Mouse (Mus musculus) kidney, postnatal 25 days (tissue): ENCODE measurements around the gene Kank3.
A peak's percentile ranks its signal among the peaks of the same experiment; 100 is the strongest.
"Not testable (repeated sequence)": the region's sequence is repeated elsewhere in the genome, so short reads cannot be mapped to it uniquely, and the experiment has no call there.

ENCODE experiments used
- DNase-seq, 2 experiments: peaks; one replicate each; pipeline ENCODE4 v3.0.0; 2021; ENCODE audit warnings: mixed read lengths in 2 of 2

Kank3 gene

DNA sequence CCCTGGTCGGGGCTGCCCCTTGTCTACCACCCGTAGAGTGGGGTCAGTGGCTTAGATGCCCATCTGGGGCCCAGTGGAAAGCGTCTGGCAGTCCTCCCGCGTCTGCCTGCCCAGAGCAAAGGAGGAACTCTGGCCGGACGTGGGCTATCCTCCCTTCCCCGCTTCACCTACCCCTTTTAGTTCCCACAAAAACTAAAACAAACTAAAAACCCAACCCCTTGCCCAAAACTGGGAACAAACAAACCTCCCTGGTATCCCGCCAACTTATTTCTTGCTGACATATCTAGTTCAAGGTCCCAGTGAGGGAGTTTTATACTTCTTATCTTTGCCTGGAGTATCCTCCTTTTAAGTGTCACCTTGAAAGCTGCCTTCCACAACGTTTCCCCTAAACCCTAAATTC is 2.1 kb upstream of the Kank3 start:
- DNase-seq, result peak in 1 of 2 experiments; percentile 44

DNA sequence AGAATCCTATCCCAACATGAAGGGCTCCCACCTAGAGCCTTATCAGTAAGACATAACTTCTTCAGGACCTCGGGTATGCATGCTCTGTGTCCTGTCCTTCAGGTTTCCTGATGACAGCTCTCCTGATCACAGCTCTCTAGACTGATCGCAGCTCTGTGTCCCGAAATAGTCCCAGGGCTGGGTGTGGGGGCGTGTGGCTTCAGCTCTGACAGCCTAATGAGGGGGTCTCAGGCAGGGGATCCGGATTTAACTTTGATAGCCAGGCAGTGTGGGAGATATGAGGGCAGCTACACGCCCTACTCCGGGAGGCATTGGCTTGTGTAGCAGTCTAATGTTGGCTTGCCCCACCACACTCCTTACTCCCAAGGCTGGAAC is 810 bp downstream of the Kank3 start:
- DNase-seq, result no peak

DNA sequence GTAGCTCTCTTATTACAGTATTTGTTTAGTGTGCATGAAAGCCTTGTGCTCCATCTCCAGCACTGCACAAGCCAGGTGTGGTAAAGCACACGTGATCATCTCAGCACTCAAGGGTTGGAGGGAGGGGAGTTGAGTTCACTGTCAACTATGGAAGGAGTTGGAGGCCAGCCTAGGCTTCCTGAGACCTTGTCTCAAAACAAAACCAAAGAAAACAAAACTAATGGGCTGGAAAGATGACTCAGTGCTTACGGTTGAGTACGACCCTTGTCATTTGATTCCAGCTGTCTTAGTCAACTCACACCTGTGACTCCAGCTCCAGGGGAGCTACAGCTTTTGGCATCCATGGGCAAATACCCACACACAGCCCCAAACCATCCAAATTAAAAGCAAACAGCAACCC is 2.2 kb downstream of the Kank3 start:
- peak; percentile 37 to 68 for DNase-seq

GRCm38 (mm10) chr17:33812990-33813389 is 2.7 kb downstream of the Kank3 start:
- DNase-seq, result peak; percentile 68 to 90

GRCm38 (mm10) chr17:33815399-33815798 is 5.1 kb downstream of the Kank3 start:
- no peak for DNase-seq

GRCm38 (mm10) chr17:33816612-33817011 is 6.3 kb downstream of the Kank3 start:
- no peak for DNase-seq

- peak; percentile 89 to 96 for DNase-seq
Observed at GRCm38 (mm10) chr17:33817184-33817968, 7.1 kb downstream of the Kank3 start.

- DNase-seq, result peak in 1 of 2 experiments; percentile 64
Observed at GRCm38 (mm10) chr17:33817969-33818643, 7.8 kb downstream of the Kank3 start.

GRCm38 (mm10) chr17:33822436-33822959 is 12.2 kb downstream of the Kank3 start:
- no peak for DNase-seq

DNA sequence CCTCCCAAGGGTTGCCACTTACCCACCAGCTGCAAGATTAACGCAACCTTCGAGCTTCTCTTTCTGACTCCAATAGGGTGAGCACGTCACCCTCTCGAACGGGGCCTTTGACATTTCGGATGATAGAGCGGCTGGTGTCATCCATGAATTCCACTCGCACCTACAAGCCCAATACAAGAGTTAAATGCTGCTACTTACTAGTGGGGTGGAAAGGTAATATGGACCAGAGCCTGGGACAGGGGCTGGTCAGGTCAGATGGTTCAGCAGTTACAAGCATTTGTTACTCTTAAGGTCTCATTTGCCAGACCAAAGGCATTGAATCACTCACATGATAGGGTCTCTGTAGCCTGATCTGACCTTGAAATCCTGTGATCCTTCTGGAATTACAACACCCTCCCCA is 12.9 kb downstream of the Kank3 start:
- not testable (repeated sequence) for DNase-seq

DNA sequence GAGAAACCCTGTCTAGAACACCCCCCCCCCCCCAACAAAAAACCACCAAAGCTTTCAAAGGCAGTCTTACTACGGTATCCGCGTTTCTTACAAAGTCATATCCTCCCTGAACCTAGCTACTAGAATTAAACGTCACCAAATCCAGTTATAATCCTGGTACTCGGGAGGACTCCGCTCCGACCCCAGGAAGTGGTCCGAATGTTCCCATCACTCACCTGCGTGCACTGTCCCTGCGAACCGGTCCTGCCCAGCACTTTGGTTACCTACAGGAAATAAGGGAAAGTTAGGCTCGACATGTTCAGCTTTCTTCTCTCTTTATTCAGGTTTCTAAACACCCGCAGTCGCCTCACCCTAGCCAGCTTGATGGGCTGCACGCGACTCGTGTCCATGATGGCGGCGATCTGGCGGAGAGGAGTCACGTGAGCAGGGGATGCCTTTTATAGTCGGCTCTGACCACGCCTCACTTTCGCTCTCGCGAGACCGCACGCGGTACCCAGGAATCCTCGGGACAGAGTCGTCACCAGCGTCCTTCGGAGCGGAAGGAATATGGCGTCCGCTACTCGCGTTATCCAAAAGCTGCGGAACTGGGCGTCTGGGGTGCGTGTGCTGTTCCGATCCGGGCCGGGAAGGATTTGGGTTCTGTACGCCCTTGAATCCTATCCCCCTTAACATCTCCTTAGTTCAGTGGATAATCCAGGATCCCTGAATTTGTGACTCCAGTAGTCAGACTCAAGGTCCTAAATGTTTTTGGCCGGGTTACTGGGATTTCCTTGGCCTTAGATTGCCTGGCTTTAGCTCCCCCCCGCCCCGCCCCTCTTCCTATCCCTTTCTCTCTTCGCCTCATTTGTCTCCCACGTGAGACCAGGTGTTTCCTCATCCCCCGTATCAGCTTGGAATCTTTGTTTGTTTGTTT is 14.0 kb downstream of the Kank3 start, which contains the start of the genes Rps28 and Ndufa7:
Gene Rps28 (minus strand): TSS at position 479 of the 913 bp plus-strand sequence.
Gene Ndufa7 (plus strand): TSS at position 489 of the 913 bp plus-strand sequence.
- DNase-seq, result peak; percentile 98

- not testable (repeated sequence) for DNase-seq
Observed at GRCm38 (mm10) chr17:33824997-33825330, 14.6 kb downstream of the Kank3 start.

GRCm38 (mm10) chr17:33825462-33825861 is 15.1 kb downstream of the Kank3 start:
- no peak for DNase-seq

GRCm38 (mm10) chr17:33826850-33827249 is 16.5 kb downstream of the Kank3 start:
- DNase-seq, result peak; percentile 77 to 81

DNA sequence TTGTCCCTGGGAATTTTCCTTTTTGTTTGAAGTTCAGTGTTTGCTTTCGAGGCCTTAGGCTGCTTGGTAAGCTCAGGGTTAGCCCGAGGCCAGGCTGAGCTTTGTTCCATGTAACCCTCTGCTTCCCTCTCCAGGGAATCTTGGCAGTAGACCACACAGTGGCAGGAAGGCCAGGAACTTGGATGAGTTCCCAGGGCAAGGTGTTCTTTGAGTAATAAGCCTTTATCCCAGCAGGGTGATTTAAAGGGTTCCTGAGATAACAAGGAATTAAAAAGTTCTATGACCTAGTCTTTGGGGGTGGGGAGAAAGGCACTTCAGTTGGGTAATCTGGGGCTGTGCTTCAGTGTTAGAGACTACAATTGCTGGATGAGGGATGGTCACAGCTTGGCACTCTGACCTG is 18.6 kb downstream of the Kank3 start:
- peak; percentile 90 to 94 for DNase-seq

DNA sequence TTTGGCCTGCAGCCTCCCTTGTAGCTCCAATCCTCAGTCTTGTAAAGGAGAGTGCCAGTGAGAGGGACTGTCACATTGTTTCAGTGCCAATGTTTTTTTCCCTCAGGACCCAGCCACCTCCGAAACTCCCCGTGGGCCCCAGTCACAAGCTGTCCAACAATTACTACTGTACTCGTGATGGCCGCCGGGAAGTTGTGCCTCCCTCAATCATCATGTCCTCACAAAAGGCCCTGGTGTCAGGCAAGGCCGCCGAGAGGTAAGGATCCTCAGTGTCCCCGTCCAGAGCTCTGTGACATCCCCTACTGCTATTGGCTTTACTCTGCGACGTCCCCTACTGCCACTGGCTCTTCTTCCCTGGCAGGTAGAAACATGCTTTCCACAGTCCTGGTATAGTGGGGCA is 19.2 kb downstream of the Kank3 start:
- DNase-seq, result no peak

DNA sequence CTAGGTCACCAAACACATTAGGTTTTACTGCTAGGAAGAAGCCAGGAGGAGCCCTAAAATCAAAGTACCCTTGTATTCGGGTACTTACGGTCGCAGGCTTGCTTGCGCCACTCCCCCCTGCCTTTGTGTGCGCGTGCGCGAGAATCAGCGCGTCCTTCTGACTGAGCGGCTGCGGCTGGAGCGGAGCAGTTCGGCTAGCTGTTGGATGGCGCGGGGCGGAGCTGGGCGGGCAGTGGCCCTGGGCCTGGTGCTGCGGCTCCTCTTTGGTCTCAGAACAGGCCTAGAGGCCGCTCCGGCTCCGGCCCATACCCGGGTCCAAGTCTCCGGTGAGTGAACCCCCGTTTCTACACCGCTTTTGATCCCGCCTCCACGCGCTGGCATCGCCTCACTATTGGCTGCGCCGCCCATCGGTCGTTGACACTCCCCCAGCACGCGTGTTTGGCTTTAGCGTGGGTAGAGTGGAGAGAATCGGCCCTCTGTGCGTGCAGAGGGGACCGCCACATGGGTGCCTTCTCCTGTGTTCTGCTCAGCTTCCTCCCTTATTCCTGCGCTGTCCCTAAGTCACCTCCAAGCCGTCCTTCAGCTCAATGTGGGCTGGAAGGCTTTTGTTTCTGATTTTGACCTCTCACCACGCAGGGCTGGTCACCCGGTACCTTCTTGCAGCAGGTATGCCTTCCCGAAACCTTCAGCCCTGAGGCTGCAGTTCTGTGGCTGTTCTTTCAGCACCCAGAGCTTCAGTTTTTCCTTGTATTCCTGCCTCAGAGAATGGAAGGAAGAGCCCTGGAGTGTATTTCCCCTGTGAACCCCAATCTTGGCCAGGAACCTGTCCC is 32.9 kb downstream of the Kank3 start, which contains the start of gene Cd320:
Gene Cd320 (plus strand): TSS at position 126 of the 830 bp plus-strand sequence.
- peak; percentile 93 to 96 for DNase-seq

DNA sequence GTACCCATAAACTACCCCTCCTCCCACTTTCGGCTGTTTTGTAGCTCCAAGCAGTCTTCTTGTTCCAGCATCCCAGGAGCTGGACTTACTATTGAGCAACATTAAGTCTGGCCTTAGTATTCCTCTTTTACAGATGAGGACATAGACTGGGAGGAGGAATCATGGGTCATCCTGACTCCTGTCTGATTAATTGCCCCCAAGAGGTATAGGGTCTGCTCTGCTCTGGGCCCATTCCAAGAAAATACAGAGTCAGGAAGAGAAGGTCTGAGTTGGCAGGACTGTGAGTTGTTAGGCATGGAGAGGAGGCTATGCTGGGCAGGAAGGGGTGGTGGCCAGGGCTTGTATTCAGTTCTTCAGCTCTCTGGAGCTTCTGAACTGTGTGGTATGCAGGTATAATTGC is 33.9 kb downstream of the Kank3 start:
- DNase-seq, result no peak

GRCm38 (mm10) chr17:33848139-33848538 is 37.8 kb downstream of the Kank3 start:
- no peak for DNase-seq

GRCm38 (mm10) chr17:33851331-33851730 is 41.0 kb downstream of the Kank3 start:
- DNase-seq, result no peak

DNA sequence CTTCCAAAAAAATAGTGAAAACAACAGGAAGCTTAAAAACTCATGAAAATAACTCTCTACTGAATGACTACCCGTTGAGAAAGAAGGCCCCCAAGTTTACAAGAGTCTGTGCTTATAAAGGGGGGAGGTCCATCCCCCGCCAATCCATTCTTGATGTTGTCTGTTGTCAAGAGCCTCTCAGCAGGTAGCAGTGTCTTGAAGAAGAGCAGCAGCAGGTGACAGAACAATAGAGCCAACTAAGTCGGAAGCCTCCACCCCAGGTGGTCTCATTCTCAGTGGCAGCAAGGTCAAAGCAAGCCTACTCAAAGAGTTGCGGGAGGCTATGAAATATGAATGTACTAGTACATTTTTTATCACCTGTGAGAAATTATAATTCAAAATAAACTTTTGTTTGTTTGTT is 47.5 kb downstream of the Kank3 start:
- no peak for DNase-seq
